Comparison of ENCODE assay signal across 11 mouse cellular contexts in genomic region chr13:51725926-51726574, GRCm38 (mm10).
A peak's percentile ranks its signal among the peaks of the same experiment; 100 is the strongest.
DNase-seq lines count a peak whose midpoint lies in the region; ATAC-seq and TF ChIP-seq lines count a peak whose summit lies in the region.
"Had no signal": no experiment of that assay in that cellular context is flagged by ENCODE, and none has a peak within 500 bp of the region (broad histone marks: within the 10 kb centered on the region; RNA-seq: fewer than 3 reads in every experiment).

No protein-coding gene starts in this region.

- WGBS in liver, embryonic 15.5 days (ENCODE audit: insufficient replicate concordance): 68% methylated on average over 8 of the region's 8 CpGs

- H3K9ac ChIP-seq in ES-E14 (ENCODE audit: insufficient read depth, low read depth, low read length, poor library complexity, severe bottlenecking): no peak overlapping the region
- no peak overlapping the region for H3K9ac ChIP-seq in liver, embryonic 15.5 days
- H3K9ac ChIP-seq: forebrain, postnatal 0 days had no signal

- intact Hi-C loops in gastrocnemius, postnatal 36 days (cut with DNase I): no loop called here

- H3K4me2 ChIP-seq in liver, embryonic 15.5 days: no peak overlapping the region

- no peaks in the 10 kb centered on the region for H3K27me3 ChIP-seq in liver, embryonic 15.5 days

- peak; percentile 38 for DNase-seq in cerebellum, adult 11-12 months
- no peak for DNase-seq in cerebellum, adult 11 months
- no peak for DNase-seq in ES-E14 (ENCODE audit: low read depth, low spot score)
- peak; percentile 62 for DNase-seq in forelimb bud, embryonic 11.5 days (ENCODE audit: low read depth, low spot score)
- no peak for DNase-seq in ovary, postnatal 36 days (ENCODE audit: low spot score)
- no peak for DNase-seq in gastrocnemius, postnatal 36 days
- DNase-seq: forebrain, postnatal 0 days; kidney, adult 2 months; lung, postnatal 14 days had no signal

- H3K9me3 ChIP-seq in ES-E14 (ENCODE audit: control insufficient read depth, insufficient read depth, low read depth, low read length): no peaks in the 10 kb centered on the region
- no peaks in the 10 kb centered on the region for H3K9me3 ChIP-seq in liver, embryonic 15.5 days (replicated peaks)

- peaks cover 2% of the 10 kb centered on the region; the same call in 1 of the 2 replicates for H3K36me3 ChIP-seq in ES-E14 (ENCODE audit: control insufficient read depth, insufficient read depth, low read length, poor library complexity, severe bottlenecking)
- no peaks in the 10 kb centered on the region for H3K36me3 ChIP-seq in liver, embryonic 15.5 days (replicated peaks)

- H3K4me1 ChIP-seq in ES-E14 (ENCODE audit: control insufficient read depth in 2 of 2, insufficient read depth in 2 of 2, low read length in 2 of 2, poor library complexity in 1 of 2): peaks cover 13 to 55% of the 10 kb centered on the region in 2 experiments
- H3K4me1 ChIP-seq in liver, embryonic 15.5 days (replicated peaks): peaks cover 42% of the 10 kb centered on the region

- no peak overlapping the region for H3K4me3 ChIP-seq in ES-E14 (ENCODE audit: insufficient read depth in 1 of 2, low read depth in 1 of 2, low read length in 2 of 2, poor library complexity in 1 of 2, severe bottlenecking in 1 of 2)
- H3K4me3 ChIP-seq in liver, embryonic 15.5 days (replicated peaks): no peak overlapping the region

- in situ Hi-C loops in ES-E14 (cut with MboI; ENCODE audit: low sequenced_read_pairs in 2 of 2, unreplicated experiment in 2 of 2): no loop called here

- H3K27ac ChIP-seq in ES-E14 (ENCODE audit: insufficient read depth, low read depth, low read length, poor library complexity, severe bottlenecking): no peak overlapping the region
- H3K27ac ChIP-seq in liver, embryonic 15.5 days (replicated peaks): no peak overlapping the region

- peak; percentile 73 for ATAC-seq in liver, embryonic 15.5 days (ENCODE audit: insufficient read depth)
- no peak for ATAC-seq in granulocyte monocyte progenitor cell, adult 5-6 weeks (replicated peaks; ENCODE audit: poor library complexity, severe bottlenecking)
- ATAC-seq: forebrain, postnatal 0 days had no signal

TF ChIP-seq in ES-E14, 5 proteins besides CTCF, POLR2A, EP300 and RAD21:
- TF ChIP-seq MAFK (IDR thresholded peaks at IDR 0.05; ENCODE audit: insufficient read depth, low read depth, low read length) (0 out of 2 replicates have a peak, but pooled peaks have one; percentile 40), ZNF384 (IDR thresholded peaks at IDR 0.05; ENCODE audit: low read depth, low read length) (no peak)

Comparison
In these comparisons a context has a peak if more than half of its experiments do, and no peak if none do; other contexts are left out.
1. DNase-seq: peak in cerebellum, adult 11-12 months (single experiment) and forelimb bud, embryonic 11.5 days (single experiment); none in cerebellum, adult 11 months (single experiment), ES-E14 (single experiment), ovary, postnatal 36 days (single experiment) and gastrocnemius, postnatal 36 days (0 of 2).